Mouse (Mus musculus) C2C12 (cell line): ENCODE measurements at regions not wholly inside any gene's neighbourhood (a gene's known extent, or its start where the extent isn't known, plus 50 kb on each side); places are given as distances from the start of the nearest gene placed in this dataset.

Source experiments
- CTCF ChIP-seq: IDR thresholded peaks from one replicate; pipeline ENCODE4 v1.5.1; 2011; ENCODE audit not compliant: control insufficient read depth, insufficient read depth, insufficient read length
- FOSL1 ChIP-seq: IDR thresholded peaks from one replicate; pipeline ENCODE4 v1.8.0; 2011; ENCODE audit warnings: mild to moderate bottlenecking, low read length; ENCODE audit not compliant: poor library complexity, insufficient read depth, severe bottlenecking
- MAX ChIP-seq: IDR thresholded peaks from one replicate; pipeline ENCODE4 v1.6.1; 2011; ENCODE audit warnings: mild to moderate bottlenecking, control low read depth
- MYOD1 ChIP-seq: IDR thresholded peaks from one replicate; pipeline ENCODE4 v1.6.1; 2011; ENCODE audit warnings: low read depth; ENCODE audit not compliant: control insufficient read depth, insufficient read length
- MYOG ChIP-seq: IDR thresholded peaks from one replicate; pipeline ENCODE4 v1.6.1; 2011; ENCODE audit not compliant: control insufficient read depth, insufficient read length; ENCODE audit errors: extremely low read depth
- USF1 ChIP-seq: IDR thresholded peaks from one replicate; pipeline ENCODE4 v1.6.1; 2011; ENCODE audit warnings: low read depth, mild to moderate bottlenecking, control low read depth, moderate library complexity

GRCm38 (mm10) chr12:7878761-7879160 is 98.7 kb upstream of the Apob start:
- TF ChIP-seq FOSL1 (no peak), CTCF (no peak), USF1 (no peak), MAX (no peak), MYOD1 (no peak), MYOG (no peak)
